Mouse (Mus musculus) liver, embryonic 14.5 days (tissue): ENCODE measurements around the gene Gm21958. TPM values are rescaled to one million over a fixed set of nuclear protein-coding genes. Genes with fewer than 3 reads are reported as not detected.

ENCODE experiments used
- ATAC-seq: fragments of 200-750 bp; cut with Nextera tagmentation; 2 replicates; pipeline ENCODE4 v1.8.0; 2017; ENCODE audit warnings: moderate number of reproducible peaks, mild to moderate bottlenecking, moderate library complexity; ENCODE audit not compliant: insufficient read depth
- DNase-seq, 3 experiments: peaks; one replicate each; pipeline ENCODE4 v3.0.0-alpha.2; 2012 to 2013; ENCODE audit warnings: low read depth in 3 of 3, low spot score in 3 of 3
- H3K27ac ChIP-seq: fragments of 300-500 bp; sonication (generic); 2 replicates; pipeline ENCODE4 v1.5.1; 2014; ENCODE audit warnings: moderate library complexity, mild to moderate bottlenecking, control low read depth, inconsistent platforms
- H3K27me3 ChIP-seq: fragments of 300-500 bp; sonication (generic); 2 replicates; pipeline ENCODE4 v1.6.1; 2014; ENCODE audit warnings: mild to moderate bottlenecking, low read length, moderate library complexity; ENCODE audit not compliant: control insufficient read depth, insufficient read depth
- H3K36me3 ChIP-seq: fragments of 300-500 bp; sonication (generic); replicated peaks from 2 replicates; pipeline ENCODE4 v1.6.1; 2014; ENCODE audit warnings: low read depth; ENCODE audit not compliant: control insufficient read depth, insufficient read depth
- H3K4me1 ChIP-seq, 2 experiments: fragments of 200-500 bp in 1 of 2; fragments of 300-500 bp in 1 of 2; sonication (generic) in 1 of 2; replicated peaks; 2 replicates each; pipeline ENCODE4 v1.6.1; 2012 to 2014; ENCODE audit warnings: antibody characterized with exemption in 1 of 2, inconsistent platforms in 1 of 2, low read length in 1 of 2; ENCODE audit not compliant: control insufficient read depth in 2 of 2, insufficient read depth in 2 of 2
- H3K4me2 ChIP-seq: fragments of 300-500 bp; sonication (generic); 2 replicates; pipeline ENCODE4 v1.6.1; 2014; ENCODE audit warnings: low read depth, mild to moderate bottlenecking, control low read depth, moderate library complexity
- H3K4me3 ChIP-seq, 2 experiments: fragments of 200-500 bp in 1 of 2; fragments of 300-500 bp in 1 of 2; sonication (generic) in 1 of 2; 2 replicates each; pipeline ENCODE4 v1.5.1; 2012 to 2014; ENCODE audit warnings: low read depth in 2 of 2, low read length in 2 of 2, mild to moderate bottlenecking in 2 of 2, control low read depth in 1 of 2, inconsistent platforms in 1 of 2, moderate library complexity in 1 of 2; ENCODE audit not compliant: insufficient read depth in 1 of 2
- H3K9ac ChIP-seq: fragments of 300-500 bp; sonication (generic); replicated peaks from 2 replicates; pipeline ENCODE4 v1.6.1; 2014; ENCODE audit warnings: mild to moderate bottlenecking, control low read depth, moderate library complexity
- H3K9me3 ChIP-seq: fragments of 300-500 bp; sonication (generic); 2 replicates; pipeline ENCODE4 v1.6.1; 2016; ENCODE audit warnings: low read length, mixed read lengths; ENCODE audit not compliant: control insufficient read depth
- CTCF ChIP-seq: IDR thresholded peaks from 2 replicates; pipeline ENCODE4 v1.5.1; 2016; ENCODE audit warnings: antibody characterized with exemption, low read depth, control low read depth
- EP300 ChIP-seq: IDR thresholded peaks from 2 replicates; pipeline ENCODE4 v1.6.1; 2016; ENCODE audit warnings: antibody characterized with exemption, low read depth
- WGBS: fragments of 180-500 bp; shearing (Covaris S2); extraction: QIAGEN DNeasy Blood & Tissue Kit; methylation state at CpG from one replicate; pipeline ENCODE4 v1.1.7; 2014; ENCODE audit not compliant: insufficient replicate concordance; 5-methylcytosine and 5-hydroxymethylcytosine counted together
- polyA plus RNA-seq, 2 experiments: library from polyadenylated mRNA; depleted of rRNA in 1 of 2; stranded (reverse) in 1 of 2; unstranded in 1 of 2; fragments of >200 nt; fragmentation: Nextera tagmentation in 1 of 2; extraction: Ambion mirVana in 1 of 2; gene quantifications; 2 replicates each; pipeline versions ENCODE4 v1.2.1 to v1.2.3; 2012 to 2014

The Gm21958 gene
- polyA plus RNA-seq (2012; rRNA removed): not detected in 2 replicates
- not detected in 2 replicates for polyA plus RNA-seq (2014; fragmentation: Nextera tagmentation; extraction: Ambion mirVana)

DNA sequence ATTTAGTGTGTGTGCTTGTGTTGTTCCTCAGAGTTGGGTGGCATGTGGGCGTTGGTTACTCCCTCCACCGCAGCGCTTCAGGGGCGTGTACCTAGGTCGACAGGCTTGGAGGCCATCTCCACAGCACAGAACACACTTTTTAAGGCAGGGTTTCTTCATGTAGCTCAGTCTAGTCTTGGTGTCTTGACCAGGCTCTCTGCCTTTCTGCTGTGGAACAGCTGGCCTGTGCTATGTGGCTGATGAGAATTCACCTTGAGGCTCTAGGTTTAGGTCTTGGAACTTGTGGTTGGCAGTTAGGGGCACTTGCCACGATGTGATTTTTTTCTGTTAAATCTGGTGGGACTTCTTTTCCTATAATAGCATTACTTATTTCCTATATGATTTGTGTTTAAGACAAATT is at the start of gene Gm21958:
Gene Gm21958 (minus strand): TSS at position 101 of the 400 bp plus-strand sequence.
- Histone ChIP-seq H3K9me3 (no peaks in the 10 kb centered on the region), H3K4me1 (no peaks in the 10 kb centered on the region), H3K27ac (no peak within 1 kb of the TSS), H3K4me2 (no peak within 1 kb of the TSS), H3K4me3 (no peak within 1 kb of the TSS), H3K27me3 (no peaks in the 10 kb centered on the region), H3K36me3 (peaks cover 42% of the 10 kb centered on the region), H3K9ac (no peak within 1 kb of the TSS)
- ATAC-seq: no peak
- 76% methylated on average over 6 of the region's 6 CpGs for WGBS
- TF ChIP-seq EP300: no peak
- no peak for TF ChIP-seq CTCF
- no peak for DNase-seq

GRCm38 (mm10) chr3:54761258-54761657 is 47.1 kb upstream of the Gm21958 start:
- 65% methylated on average over 1 of the region's 1 CpGs for WGBS
- H3K9ac ChIP-seq: no peak overlapping the region
- no peak for TF ChIP-seq EP300
- TF ChIP-seq CTCF: no peak
- H3K4me2 ChIP-seq: no peak overlapping the region
- DNase-seq: no peak
- 0 out of 4 replicates have a peak, but pooled peaks cover 0 to 5% of the 10 kb centered on the region in 2 experiments for H3K4me1 ChIP-seq
- no peaks in the 10 kb centered on the region for H3K9me3 ChIP-seq
- no peak for ATAC-seq
- H3K27me3 ChIP-seq: peaks cover 2% of the 10 kb centered on the region
- no peaks in the 10 kb centered on the region for H3K36me3 ChIP-seq
- H3K4me3 ChIP-seq: no peak overlapping the region
- H3K27ac ChIP-seq: no peak overlapping the region

DNA sequence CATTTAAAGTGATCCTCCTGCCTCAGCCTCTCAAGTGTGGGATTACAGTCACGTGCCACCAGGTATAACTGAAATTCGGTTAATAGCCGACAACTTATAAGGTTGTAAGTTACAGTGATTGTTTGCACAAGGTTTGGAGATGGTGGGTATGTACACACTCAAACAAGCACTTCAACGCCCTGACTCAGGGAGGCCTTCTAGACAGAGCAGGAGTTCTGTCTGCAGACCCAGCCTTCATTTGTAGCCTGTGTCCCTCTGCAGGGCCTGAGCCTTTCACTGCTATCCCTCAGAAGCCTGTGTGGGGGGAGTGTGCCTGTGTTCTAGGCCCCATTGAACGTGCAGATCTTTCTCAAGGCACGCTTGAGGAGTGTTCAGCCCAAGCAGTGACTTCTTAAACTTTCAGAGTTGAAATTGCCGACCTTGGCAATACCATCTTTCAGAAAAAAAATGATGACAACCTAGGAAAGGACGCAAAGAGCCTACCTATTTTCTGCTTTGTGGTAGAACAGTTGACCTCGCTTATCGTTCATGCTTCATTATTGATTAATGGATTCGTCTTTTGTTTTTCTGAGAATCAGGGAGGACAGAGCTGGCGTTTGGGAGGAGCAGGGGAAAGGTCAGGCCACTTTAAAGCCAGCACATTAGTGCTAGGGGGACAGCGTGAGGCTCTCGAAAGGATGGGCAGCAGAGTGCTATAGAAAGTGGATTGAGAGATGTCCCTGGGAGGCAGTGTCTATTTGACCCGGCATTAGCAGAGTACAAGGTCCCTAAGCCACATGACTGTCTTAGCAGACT is 46.4 kb upstream of the Gm21958 start:
- Histone ChIP-seq H3K9ac (no peak overlapping the region), H3K9me3 (no peaks in the 10 kb centered on the region), H3K27me3 (peaks cover 9% of the 10 kb centered on the region), H3K36me3 (no peaks in the 10 kb centered on the region), H3K4me3 (no peak overlapping the region), H3K4me2 (no peak overlapping the region), H3K4me1 (0 out of 4 replicates have a peak, but pooled peaks cover 0 to 5% of the 10 kb centered on the region in 2 experiments), H3K27ac (no peak overlapping the region)
- WGBS: 57% methylated on average over 15 of the region's 15 CpGs
- ATAC-seq: no peak
- no peak for DNase-seq
- TF ChIP-seq CTCF (no peak), EP300 (no peak)

- ATAC-seq: no peak
- 0 out of 4 replicates have a peak, but pooled peaks cover 0 to 5% of the 10 kb centered on the region in 2 experiments for H3K4me1 ChIP-seq
- 61% methylated on average over 9 of the region's 9 CpGs for WGBS
- H3K9me3 ChIP-seq: no peaks in the 10 kb centered on the region
- no peaks in the 10 kb centered on the region for H3K36me3 ChIP-seq
- no peak overlapping the region for H3K27ac ChIP-seq
- peaks cover 19% of the 10 kb centered on the region for H3K27me3 ChIP-seq
- no peak for TF ChIP-seq CTCF
- TF ChIP-seq EP300: no peak
- no peak overlapping the region for H3K4me2 ChIP-seq
- no peak for DNase-seq
- H3K4me3 ChIP-seq: no peak overlapping the region
- no peak overlapping the region for H3K9ac ChIP-seq
These were observed 45.1 kb upstream of the Gm21958 start for GRCm38 (mm10) chr3:54759211-54759610.

DNA sequence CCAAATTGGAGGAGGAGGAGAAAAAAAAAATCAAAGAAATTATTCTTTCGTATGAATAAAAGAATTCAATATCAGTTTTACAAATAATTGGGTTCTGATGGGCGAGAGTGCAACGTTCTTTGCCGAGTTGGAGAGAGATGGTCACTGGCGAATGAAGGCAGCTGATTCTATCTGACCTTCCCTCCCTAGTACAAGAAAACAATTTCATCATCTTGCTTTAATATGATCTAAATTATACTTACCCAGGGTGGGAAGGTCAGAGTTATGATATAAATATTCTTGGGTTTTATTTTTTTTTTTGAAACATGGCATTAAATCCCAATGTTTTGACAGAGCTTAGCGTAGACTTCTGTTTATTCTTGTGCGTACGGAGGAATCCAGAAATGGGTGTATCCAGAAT is 43.3 kb upstream of the Gm21958 start:
- Histone ChIP-seq H3K9ac (no peak overlapping the region), H3K4me3 (no peak overlapping the region), H3K4me1 (0 out of 4 replicates have a peak, but pooled peaks cover 0 to 5% of the 10 kb centered on the region in 2 experiments), H3K9me3 (no peaks in the 10 kb centered on the region), H3K36me3 (no peaks in the 10 kb centered on the region), H3K4me2 (no peak overlapping the region), H3K27ac (no peak overlapping the region), H3K27me3 (peaks cover 19% of the 10 kb centered on the region)
- WGBS: 79% methylated on average over 8 of the region's 8 CpGs
- TF ChIP-seq CTCF (no peak), EP300 (no peak)
- ATAC-seq (no peak), DNase-seq (no peak)
